Mouse (Mus musculus) heart, embryonic 11.5 days (tissue): Measurements from ENCODE around the gene Btbd35f6. TPM values are rescaled to one million over a fixed set of nuclear protein-coding genes. Genes with fewer than 3 reads are reported as not detected.
"Not testable (repeated sequence)": the region's sequence is repeated elsewhere in the genome, so short reads cannot be mapped to it uniquely, and the experiment has no call there.

Experiments
- ATAC-seq: fragments of 200-750 bp; cut with Nextera tagmentation; replicated peaks from 2 replicates; pipeline ENCODE4 v1.8.0; 2017; ENCODE audit warnings: moderate library complexity; ENCODE audit not compliant: insufficient number of reproducible peaks, low FRiP score, low TSS enrichment
- H3K27ac ChIP-seq: fragments of 300-500 bp; sonication (generic); 2 replicates; pipeline ENCODE4 v1.5.1; 2014; ENCODE audit warnings: mild to moderate bottlenecking, low read depth, low read length
- H3K27me3 ChIP-seq: fragments of 300-500 bp; sonication (generic); 2 replicates; pipeline ENCODE4 v1.6.1; 2014; ENCODE audit warnings: mild to moderate bottlenecking, low read length, mixed read lengths; ENCODE audit not compliant: control insufficient read depth, insufficient read depth
- H3K36me3 ChIP-seq: fragments of 300-500 bp; sonication (generic); 2 replicates; pipeline ENCODE4 v1.6.1; 2014; ENCODE audit warnings: mild to moderate bottlenecking, low read length, moderate library complexity, mixed read lengths; ENCODE audit not compliant: control insufficient read depth, insufficient read depth
- H3K4me1 ChIP-seq: fragments of 300-500 bp; sonication (generic); 2 replicates; pipeline ENCODE4 v1.6.1; 2014; ENCODE audit warnings: low read length; ENCODE audit not compliant: control insufficient read depth, insufficient read depth
- H3K4me2 ChIP-seq: fragments of 300-500 bp; sonication (generic); 2 replicates; pipeline ENCODE4 v1.6.1; 2014; ENCODE audit warnings: mild to moderate bottlenecking, moderate library complexity
- H3K4me3 ChIP-seq: fragments of 300-500 bp; sonication (generic); 2 replicates; pipeline ENCODE4 v1.5.1; 2014; ENCODE audit warnings: low read depth, low read length
- H3K9ac ChIP-seq: fragments of 300-500 bp; sonication (generic); 2 replicates; pipeline ENCODE4 v1.6.1; 2014; ENCODE audit warnings: mild to moderate bottlenecking, low read depth, low read length, moderate library complexity
- H3K9me3 ChIP-seq: fragments of 300-500 bp; sonication (generic); replicated peaks from 2 replicates; pipeline ENCODE4 v1.6.1; 2016; ENCODE audit warnings: low read length; ENCODE audit not compliant: control insufficient read depth
- WGBS: fragments of 180-500 bp; shearing (Covaris S2); extraction: QIAGEN DNeasy Blood & Tissue Kit; methylation state at CpG from one replicate; pipeline ENCODE4 v1.1.7; 2014; ENCODE audit not compliant: insufficient replicate concordance; 5-methylcytosine and 5-hydroxymethylcytosine counted together
- polyA plus RNA-seq: library from polyadenylated mRNA; unstranded; fragments of >200 nt; fragmentation: Nextera tagmentation; extraction: Ambion mirVana; gene quantifications from 2 replicates; pipeline ENCODE4 v1.2.1, GENCODE M21; 2014

The Btbd35f6 gene
- not detected in 2 replicates for polyA plus RNA-seq

- ATAC-seq = not testable (repeated sequence)
Observed at GRCm38 (mm10) chrX:33956440-33956839, at the start of gene Btbd35f6. TSS of gene Btbd35f6 (minus strand) at chrX:33956540.

GRCm38 (mm10) chrX:33986716-33987115 lies 30.4 kb upstream of the Btbd35f6 start, which contains the start of gene Gm21870:
TSS of gene Gm21870 (minus strand) at chrX:33986816.
- H3K4me1 ChIP-seq, H3K27ac ChIP-seq, H3K4me2 ChIP-seq, H3K27me3 ChIP-seq, H3K9ac ChIP-seq, H3K9me3 ChIP-seq, H3K4me3 ChIP-seq, ATAC-seq, H3K36me3 ChIP-seq: not testable (repeated sequence)

More at GRCm38 (mm10) chrX:33956440-33956839, at the start of gene Btbd35f6:
- not testable (repeated sequence) for H3K4me1 ChIP-seq, H3K4me3 ChIP-seq, H3K27me3 ChIP-seq, H3K9ac ChIP-seq, H3K4me2 ChIP-seq, H3K36me3 ChIP-seq, H3K9me3 ChIP-seq, H3K27ac ChIP-seq
- 33% methylated on average over 1 of the region's 4 CpGs for WGBS

DNA sequence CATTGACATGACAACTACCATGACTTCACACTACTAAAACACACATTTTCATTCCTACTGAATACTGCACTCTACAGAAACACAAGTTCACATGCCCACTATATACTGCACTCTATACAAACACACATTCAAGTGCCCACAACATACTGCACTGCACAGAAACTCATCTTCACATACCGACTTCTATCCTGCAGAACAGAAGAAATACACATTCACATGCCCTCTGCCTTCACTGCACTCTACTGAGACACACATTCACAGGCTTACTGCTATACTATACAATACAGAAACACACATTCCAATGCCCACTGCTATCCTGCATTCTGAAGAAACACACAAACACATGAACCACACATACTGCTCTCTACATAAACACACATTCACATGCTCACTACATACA lies 26.1 kb downstream of the Btbd35f6 start:
- H3K4me3 ChIP-seq, H3K27ac ChIP-seq, H3K9ac ChIP-seq, H3K27me3 ChIP-seq, H3K4me2 ChIP-seq, H3K36me3 ChIP-seq, H3K4me1 ChIP-seq, ATAC-seq: not testable (repeated sequence)
- WGBS = no CpG with 5 or more reads among the region's 1 CpGs
- peaks cover 12% of the 10 kb centered on the region; the same call in 1 of the 2 replicates for H3K9me3 ChIP-seq

GRCm38 (mm10) chrX:33928225-33928624 lies 28.1 kb downstream of the Btbd35f6 start:
- WGBS = 76% methylated on average over 4 of the region's 4 CpGs
- not testable (repeated sequence) for H3K27ac ChIP-seq, H3K9ac ChIP-seq, H3K4me1 ChIP-seq, H3K4me3 ChIP-seq, H3K4me2 ChIP-seq, H3K27me3 ChIP-seq, H3K36me3 ChIP-seq, ATAC-seq
- H3K9me3 ChIP-seq = peaks cover 12% of the 10 kb centered on the region; the same call in 1 of the 2 replicates

DNA sequence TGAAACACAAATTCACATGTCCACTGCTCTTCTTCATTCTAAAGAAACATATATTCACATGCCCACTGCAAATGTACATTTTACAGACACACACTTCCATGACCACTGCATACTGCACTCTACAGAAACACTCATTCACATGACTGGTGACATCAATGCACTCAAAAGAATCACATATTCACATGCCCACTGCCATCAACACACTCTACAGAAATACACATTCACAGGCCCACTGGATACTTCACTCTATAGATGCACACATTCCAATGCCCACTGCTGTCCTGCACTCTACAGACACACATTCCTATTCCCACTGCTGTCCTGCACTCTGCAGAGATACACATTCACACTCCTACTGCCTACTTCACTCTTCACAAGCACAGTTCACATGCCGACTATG lies 30.0 kb downstream of the Btbd35f6 start:
- H3K9me3 ChIP-seq = peaks cover 17% of the 10 kb centered on the region

GRCm38 (mm10) chrX:33925420-33925819 lies 30.9 kb downstream of the Btbd35f6 start:
- not testable (repeated sequence) for H3K9ac ChIP-seq, H3K36me3 ChIP-seq, H3K4me3 ChIP-seq, H3K4me1 ChIP-seq, H3K27ac ChIP-seq, H3K27me3 ChIP-seq, H3K4me2 ChIP-seq, ATAC-seq
- WGBS = 70% methylated on average over 2 of the region's 2 CpGs
- peaks cover 17% of the 10 kb centered on the region for H3K9me3 ChIP-seq

More for the DNA sequence above, 30.0 kb downstream of the Btbd35f6 start:
- H3K9ac ChIP-seq, H3K27me3 ChIP-seq, ATAC-seq, H3K36me3 ChIP-seq, H3K4me2 ChIP-seq, H3K4me1 ChIP-seq, H3K27ac ChIP-seq, H3K4me3 ChIP-seq: not testable (repeated sequence)
- WGBS = no CpG with 5 or more reads among the region's 1 CpGs

Other genes with a start within 250 kb of the Btbd35f6 start
- gene Gm21870, start 30.3 kb upstream of the Btbd35f6 start, polyA plus RNA-seq = not detected in 2 replicates
- not detected in 2 replicates for gene Btbd35f9, start 205.0 kb upstream of the Btbd35f6 start, polyA plus RNA-seq